Mouse (Mus musculus): ENCODE data around the gene Stra6. TPM values are rescaled to one million over a fixed set of nuclear protein-coding genes. Genes with fewer than 3 reads are reported as not detected.

Stra6 gene
- total and polyA plus RNA-seq, 2 experiments from 2014 or later: 8.8 to 20.8 TPM

- no peak for TF ChIP-seq CTCF (IDR thresholded peaks at IDR 0.05)
- Histone ChIP-seq H3K4me1 (ENCODE audit: insufficient read depth, low read length) (peaks cover 6% of the 10 kb centered on the region), H3K4me2 (ENCODE audit: low read depth, low read length, poor library complexity, severe bottlenecking) (no peak within 1 kb of the TSS), H3K9ac (replicated peaks; ENCODE audit: low read length, poor library complexity, severe bottlenecking) (no peak within 1 kb of the TSS), H3K27me3 (ENCODE audit: insufficient read depth, low read length) (no peaks in the 10 kb centered on the region), H3K36me3 (ENCODE audit: insufficient read depth, low read length) (no peaks in the 10 kb centered on the region), H3K9me3 (ENCODE audit: low read length) (no peaks in the 10 kb centered on the region), H3K27ac (ENCODE audit: low read depth, low read length) (no peak within 1 kb of the TSS), H3K4me3 (ENCODE audit: low read depth, low read length) (no peak within 1 kb of the TSS)
- 22% methylated on average over 2 of the region's 2 CpGs for WGBS
- no peak for DNase-seq (ENCODE audit: low spot score)
- ATAC-seq (ENCODE audit: low FRiP score): no peak
These were observed 55.1 kb downstream of the Stra6 start, which contains the start of gene Ccdc33 for GRCm38 (mm10) chr9:58118671-58119070. Gene Ccdc33 (minus strand): TSS chr9:58118823.

GRCm38 (mm10) chr9:58125085-58125484 lies 61.5 kb downstream of the Stra6 start:
- ATAC-seq (ENCODE audit: low FRiP score) (no peak), DNase-seq (ENCODE audit: low spot score) (no peak)
- Histone ChIP-seq H3K27ac (ENCODE audit: low read depth, low read length) (no peak overlapping the region), H3K4me1 (ENCODE audit: insufficient read depth, low read length) (peaks cover 5% of the 10 kb centered on the region; the same call in 1 of the 2 replicates), H3K4me2 (ENCODE audit: low read depth, low read length, poor library complexity, severe bottlenecking) (no peak overlapping the region), H3K9me3 (ENCODE audit: low read length) (no peaks in the 10 kb centered on the region), H3K4me3 (ENCODE audit: low read depth, low read length) (no peak overlapping the region), H3K27me3 (ENCODE audit: insufficient read depth, low read length) (peaks cover 12% of the 10 kb centered on the region), H3K9ac (replicated peaks; ENCODE audit: low read length, poor library complexity, severe bottlenecking) (no peak overlapping the region), H3K36me3 (ENCODE audit: insufficient read depth, low read length) (no peaks in the 10 kb centered on the region)
- no peak for TF ChIP-seq CTCF (IDR thresholded peaks at IDR 0.05)
- 62% methylated on average over 3 of the region's 3 CpGs for WGBS

GRCm38 (mm10) chr9:58125811-58126210 lies 62.2 kb downstream of the Stra6 start:
- DNase-seq (ENCODE audit: low spot score) (no peak), ATAC-seq (ENCODE audit: low FRiP score) (no peak)
- Histone ChIP-seq H3K4me1 (ENCODE audit: insufficient read depth, low read length) (peaks cover 5% of the 10 kb centered on the region; the same call in 1 of the 2 replicates), H3K9ac (replicated peaks; ENCODE audit: low read length, poor library complexity, severe bottlenecking) (no peak overlapping the region), H3K27ac (ENCODE audit: low read depth, low read length) (no peak overlapping the region), H3K36me3 (ENCODE audit: insufficient read depth, low read length) (no peaks in the 10 kb centered on the region), H3K4me2 (ENCODE audit: low read depth, low read length, poor library complexity, severe bottlenecking) (no peak overlapping the region), H3K9me3 (ENCODE audit: low read length) (no peaks in the 10 kb centered on the region), H3K4me3 (ENCODE audit: low read depth, low read length) (no peak overlapping the region), H3K27me3 (ENCODE audit: insufficient read depth, low read length) (peaks cover 14% of the 10 kb centered on the region)
- no peak for TF ChIP-seq CTCF (IDR thresholded peaks at IDR 0.05)
- WGBS: 36% methylated on average over 4 of the region's 4 CpGs

GRCm38 (mm10) chr9:58128926-58129413 lies 65.4 kb downstream of the Stra6 start:
- 18% methylated on average over 13 of the region's 13 CpGs for WGBS
- Histone ChIP-seq H3K27ac (ENCODE audit: low read depth, low read length) (no peak overlapping the region), H3K4me1 (ENCODE audit: insufficient read depth, low read length) (peaks cover 8% of the 10 kb centered on the region), H3K27me3 (ENCODE audit: insufficient read depth, low read length) (peaks cover 14% of the 10 kb centered on the region), H3K4me3 (ENCODE audit: low read depth, low read length) (no peak overlapping the region), H3K36me3 (ENCODE audit: insufficient read depth, low read length) (no peaks in the 10 kb centered on the region), H3K9ac (replicated peaks; ENCODE audit: low read length, poor library complexity, severe bottlenecking) (no peak overlapping the region), H3K4me2 (ENCODE audit: low read depth, low read length, poor library complexity, severe bottlenecking) (no peak overlapping the region), H3K9me3 (ENCODE audit: low read length) (no peaks in the 10 kb centered on the region)
- no peak for TF ChIP-seq CTCF (IDR thresholded peaks at IDR 0.05)
- ATAC-seq (ENCODE audit: low FRiP score) (no peak), DNase-seq (ENCODE audit: low spot score) (no peak)

GRCm38 (mm10) chr9:58129508-58129907 lies 65.9 kb downstream of the Stra6 start:
- H3K9ac ChIP-seq (replicated peaks; ENCODE audit: low read length, poor library complexity, severe bottlenecking): no peak overlapping the region
- H3K36me3 ChIP-seq (ENCODE audit: insufficient read depth, low read length): no peaks in the 10 kb centered on the region
- DNase-seq (ENCODE audit: low spot score) (no peak), ATAC-seq (ENCODE audit: low FRiP score) (no peak)
- peaks cover 11% of the 10 kb centered on the region for H3K4me1 ChIP-seq (ENCODE audit: insufficient read depth, low read length)
- 24% methylated on average over 8 of the region's 8 CpGs for WGBS
- no peak overlapping the region for H3K4me3 ChIP-seq (ENCODE audit: low read depth, low read length)
- no peak for TF ChIP-seq CTCF (IDR thresholded peaks at IDR 0.05)
- H3K4me2 ChIP-seq (ENCODE audit: low read depth, low read length, poor library complexity, severe bottlenecking): no peak overlapping the region
- H3K27me3 ChIP-seq (ENCODE audit: insufficient read depth, low read length): peaks cover 14% of the 10 kb centered on the region
- no peaks in the 10 kb centered on the region for H3K9me3 ChIP-seq (ENCODE audit: low read length)
- no peak overlapping the region for H3K27ac ChIP-seq (ENCODE audit: low read depth, low read length)

- Histone ChIP-seq H3K4me2 (ENCODE audit: low read depth, low read length, poor library complexity, severe bottlenecking) (no peak overlapping the region), H3K4me3 (ENCODE audit: low read depth, low read length) (no peak overlapping the region), H3K36me3 (ENCODE audit: insufficient read depth, low read length) (no peaks in the 10 kb centered on the region), H3K4me1 (ENCODE audit: insufficient read depth, low read length) (peaks cover 11% of the 10 kb centered on the region), H3K9ac (replicated peaks; ENCODE audit: low read length, poor library complexity, severe bottlenecking) (no peak overlapping the region), H3K27ac (ENCODE audit: low read depth, low read length) (no peak overlapping the region), H3K27me3 (ENCODE audit: insufficient read depth, low read length) (peaks cover 14% of the 10 kb centered on the region), H3K9me3 (ENCODE audit: low read length) (no peaks in the 10 kb centered on the region)
- no peak for ATAC-seq (ENCODE audit: low FRiP score)
- TF ChIP-seq CTCF (IDR thresholded peaks at IDR 0.05): no peak
- DNase-seq (ENCODE audit: low spot score): no peak
- 44% methylated on average over 3 of the region's 3 CpGs for WGBS
These were observed 67.3 kb downstream of the Stra6 start for GRCm38 (mm10) chr9:58130909-58131308.

Data from midbrain, postnatal 0 days (tissue).